Mouse (Mus musculus): ENCODE results near the gene Ctnnd2. TPM values are rescaled to one million over a fixed set of nuclear protein-coding genes. Genes with fewer than 3 reads are reported as not detected.

Gene Ctnnd2
- total RNA-seq, 2 experiments from 2014 or later: not detected

GRCm38 (mm10) chr15:30374907-30375306, 202.5 kb downstream of the Ctnnd2 start:
- intact Hi-C loops (cut with DNase I): no loop called here
- no peak for DNase-seq

DNA sequence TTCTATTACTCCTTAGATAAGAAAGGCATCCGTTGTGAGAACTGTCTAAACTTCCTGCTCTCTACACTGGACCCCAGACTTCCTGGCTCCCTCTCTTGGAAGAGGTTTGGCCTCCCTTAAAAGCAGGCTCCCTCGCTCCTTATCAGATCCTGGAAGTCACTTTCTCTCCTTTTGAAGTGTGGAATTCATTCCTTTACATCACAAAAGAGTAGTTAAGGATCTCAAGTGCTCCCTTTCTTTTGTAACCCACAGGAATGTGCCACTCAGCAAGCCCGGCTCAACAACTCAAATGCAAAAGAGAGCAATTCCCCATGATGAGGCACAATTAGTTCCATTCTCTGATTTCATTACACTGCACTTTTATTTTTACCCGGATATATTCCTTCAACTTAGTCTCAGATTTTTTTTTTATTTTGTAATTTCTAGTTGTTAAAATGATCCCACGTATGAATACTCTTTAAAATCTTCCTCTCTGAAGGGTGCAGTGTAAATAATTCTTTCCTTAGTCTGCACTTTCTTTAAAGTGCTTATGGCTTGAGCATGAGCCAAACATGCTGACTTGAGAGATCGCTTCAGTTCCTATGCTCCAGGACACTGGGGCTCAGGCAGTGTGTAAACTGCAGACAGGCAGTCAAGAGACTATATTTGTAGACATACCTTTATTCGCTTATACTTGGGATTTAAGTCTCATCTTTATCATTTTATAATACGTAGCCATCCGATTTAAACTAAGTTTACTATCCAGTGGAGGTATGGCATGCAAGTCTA, 210.9 kb downstream of the Ctnnd2 start:
- no peak for DNase-seq
- intact Hi-C loops (cut with DNase I): no loop called here

DNA sequence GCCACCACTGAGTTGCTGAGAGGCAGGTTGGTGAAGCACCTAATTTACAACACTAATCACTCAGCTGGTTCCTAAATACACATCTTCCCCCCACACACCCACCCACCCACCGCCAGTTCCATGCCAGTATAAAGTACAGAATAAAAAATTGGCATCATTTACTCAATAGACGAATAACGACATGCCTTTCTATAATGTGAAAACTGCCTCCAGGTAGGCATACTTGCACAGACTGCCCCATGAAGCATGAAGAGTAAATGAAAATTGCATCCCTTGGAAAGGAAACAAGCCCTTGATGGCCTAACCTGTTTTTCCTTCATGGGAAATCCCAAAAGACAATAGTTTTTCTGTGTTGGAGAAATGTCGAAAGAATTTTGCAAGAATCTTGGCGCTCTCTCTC, 212.0 kb downstream of the Ctnnd2 start:
- DNase-seq: no peak
- intact Hi-C loops (cut with DNase I): no loop called here

- DNase-seq: no peak
- intact Hi-C loops (cut with DNase I): no loop called here
These were observed 214.1 kb downstream of the Ctnnd2 start for GRCm38 (mm10) chr15:30386489-30386888.

DNA sequence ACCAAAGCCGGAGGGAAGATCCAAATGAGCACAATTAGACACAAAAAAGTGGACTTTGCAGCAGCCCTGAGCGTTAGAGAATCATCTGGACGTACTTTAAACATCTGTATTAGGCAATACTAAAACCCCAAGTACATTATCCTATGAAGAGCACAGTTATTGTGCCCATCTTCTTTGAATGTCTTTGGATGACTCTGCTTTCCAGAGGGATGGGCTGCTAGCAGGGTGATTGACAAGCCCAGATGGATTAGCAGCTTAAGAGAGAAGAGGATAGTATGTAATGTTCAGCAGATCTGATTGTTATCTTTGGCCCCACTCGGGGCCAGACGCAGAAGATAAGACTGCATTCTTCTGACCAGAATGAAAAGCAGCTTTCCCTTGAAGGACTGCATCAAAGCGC, 214.9 kb downstream of the Ctnnd2 start:
- no peak for DNase-seq
- intact Hi-C loops (cut with DNase I): no loop called here

DNA sequence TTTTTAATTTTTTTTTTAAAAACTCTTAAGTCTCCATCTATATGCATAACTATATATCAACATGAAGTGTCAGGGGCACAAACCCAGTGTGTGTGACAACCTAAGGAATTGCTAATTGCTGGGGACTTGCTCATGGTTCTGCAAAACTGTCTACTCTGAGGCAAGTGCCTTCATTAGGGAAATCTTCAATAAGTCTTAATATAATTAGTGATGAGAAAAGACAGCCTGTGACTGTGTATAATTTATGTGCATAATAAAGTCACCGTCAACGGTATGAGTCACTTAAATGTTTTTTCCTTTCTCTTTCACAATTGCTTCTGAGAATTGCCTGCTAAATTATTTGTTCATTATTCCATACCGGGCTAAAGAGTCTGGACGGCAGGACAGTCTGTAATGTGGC, 228.7 kb downstream of the Ctnnd2 start:
- DNase-seq: no peak
- intact Hi-C loops (cut with DNase I): no loop called here

GRCm38 (mm10) chr15:30406254-30406653, 233.9 kb downstream of the Ctnnd2 start:
- DNase-seq: no peak
- intact Hi-C loops (cut with DNase I): no loop called here

GRCm38 (mm10) chr15:30423146-30423545, 250.8 kb downstream of the Ctnnd2 start:
- no peak for DNase-seq
- intact Hi-C loops (cut with DNase I): no loop called here

GRCm38 (mm10) chr15:30424290-30424689, 251.9 kb downstream of the Ctnnd2 start:
- intact Hi-C loops (cut with DNase I): no loop called here

GRCm38 (mm10) chr15:30427342-30427741, 254.9 kb downstream of the Ctnnd2 start:
- no peak for DNase-seq
- intact Hi-C loops (cut with DNase I): no loop called here

More at GRCm38 (mm10) chr15:30424290-30424689, 251.9 kb downstream of the Ctnnd2 start:
- no peak for DNase-seq

DNA sequence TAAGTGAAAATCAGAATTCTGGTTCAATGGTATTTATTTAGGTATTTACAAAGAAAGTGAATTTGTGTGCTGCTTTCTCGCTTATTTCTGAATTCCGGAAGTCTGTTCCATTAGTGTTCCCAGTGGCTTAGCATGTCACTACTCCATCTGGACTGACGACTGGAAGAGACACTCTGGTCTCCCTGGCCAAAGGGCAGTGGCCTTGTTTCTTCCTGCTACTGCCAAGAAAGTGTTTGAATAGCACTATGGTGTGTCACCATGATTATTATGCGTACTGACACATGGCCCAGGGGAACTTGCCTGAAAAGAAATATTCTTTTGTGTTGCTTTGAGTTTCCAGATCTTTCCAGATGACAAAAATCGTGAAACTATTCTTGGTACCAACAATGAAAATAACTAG, 266.7 kb downstream of the Ctnnd2 start:
- no peak for DNase-seq
- intact Hi-C loops (cut with DNase I): no loop called here

DNA sequence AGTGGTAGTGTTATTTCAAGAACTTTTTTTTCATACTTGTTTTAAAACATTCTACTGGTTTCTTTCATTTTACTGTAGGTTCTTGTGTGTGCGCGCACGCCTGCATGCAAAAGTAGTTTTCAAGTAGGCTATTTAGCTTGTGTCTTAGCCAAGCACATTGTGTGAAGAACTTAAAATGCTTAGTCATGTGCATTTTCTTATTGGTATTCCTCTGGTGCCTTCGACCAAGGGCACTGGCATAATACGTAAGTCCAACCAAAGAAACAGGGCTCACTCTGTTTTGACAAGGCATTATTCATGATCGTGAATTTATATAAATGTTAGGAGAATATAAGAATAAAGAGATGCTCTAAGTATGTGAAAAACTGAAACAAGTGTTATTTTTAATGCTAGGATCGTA, 278.4 kb downstream of the Ctnnd2 start:
- intact Hi-C loops (cut with DNase I): no loop called here
- no peak for DNase-seq

DNA sequence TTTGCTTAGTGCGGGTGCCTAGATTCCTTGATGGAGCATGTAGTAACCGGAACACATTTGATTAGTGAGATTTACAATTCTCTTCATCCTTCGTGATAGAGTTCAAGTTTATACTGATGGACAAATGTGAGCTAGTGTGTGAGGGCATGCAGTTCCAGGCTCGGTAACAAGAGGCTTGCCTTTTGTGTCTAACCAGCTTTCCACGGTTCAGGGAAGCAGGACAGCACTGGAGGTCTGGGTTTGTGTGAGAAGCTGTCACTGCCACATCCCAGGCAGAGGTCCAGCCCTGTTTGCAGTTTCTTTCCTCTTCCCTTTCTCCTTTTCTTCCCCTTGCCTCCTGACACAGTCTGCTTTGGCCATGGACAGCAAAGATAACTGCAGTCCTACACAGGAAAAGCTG, 279.5 kb downstream of the Ctnnd2 start:
- no peak for DNase-seq
- intact Hi-C loops (cut with DNase I): no loop called here

DNA sequence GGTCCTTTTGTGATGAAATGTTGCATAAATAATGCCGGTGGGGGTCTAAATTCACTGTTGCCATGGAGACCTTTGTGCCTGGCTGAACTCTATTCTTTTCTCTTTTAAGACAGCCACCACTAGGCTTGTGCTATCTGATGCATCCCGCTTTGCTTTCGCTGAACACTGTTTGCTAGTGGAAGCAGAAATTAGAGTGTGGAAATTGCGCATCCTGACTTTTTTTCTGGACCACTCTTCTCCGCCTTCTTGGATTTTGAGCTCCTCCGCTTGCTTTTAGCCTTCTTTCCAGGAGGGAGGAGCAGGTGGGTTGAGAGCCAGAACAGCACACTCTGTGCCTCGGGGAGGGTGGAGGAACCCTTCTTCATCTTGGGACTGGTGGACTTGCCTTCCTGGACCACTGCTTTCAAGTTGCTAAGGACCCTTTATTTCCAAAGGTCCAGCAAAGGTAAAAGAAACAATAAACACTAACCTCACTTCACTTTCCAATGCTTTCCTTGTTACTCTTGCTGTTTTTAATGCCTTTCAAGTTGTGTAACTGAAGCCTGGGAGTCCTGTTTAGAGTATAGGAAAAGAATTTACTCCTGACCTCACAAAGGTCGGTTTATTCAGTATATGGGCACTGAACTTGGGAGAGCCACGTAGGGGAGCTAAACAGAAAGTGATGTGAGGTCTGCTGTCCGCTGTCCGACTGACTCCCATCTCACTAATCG, 285.3 kb downstream of the Ctnnd2 start:
- no peak for DNase-seq
- intact Hi-C loops (cut with DNase I): no loop called here

DNA sequence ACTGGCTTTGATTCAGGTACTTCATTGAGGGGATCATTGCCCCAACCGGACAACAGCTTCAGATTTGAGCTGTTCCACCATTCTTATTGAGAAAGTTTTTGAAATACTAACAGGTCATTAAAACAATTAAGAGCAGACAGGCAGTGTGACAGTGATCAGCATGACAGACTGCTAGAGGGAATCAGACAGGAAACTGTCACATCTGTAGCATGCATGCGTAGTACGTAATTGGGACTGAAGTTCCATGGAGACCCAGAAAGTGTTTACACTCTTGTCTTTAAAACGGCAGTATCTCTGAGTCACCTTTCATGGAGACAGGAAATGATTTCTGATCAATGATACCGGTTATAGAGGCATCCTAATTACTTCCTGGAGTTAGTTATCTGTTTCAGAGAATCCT, 286.3 kb downstream of the Ctnnd2 start:
- intact Hi-C loops (cut with DNase I): no loop called here
- no peak for DNase-seq

- no peak for DNase-seq
- intact Hi-C loops (cut with DNase I): no loop called here
These were observed 288.1 kb downstream of the Ctnnd2 start for GRCm38 (mm10) chr15:30460341-30461125.

GRCm38 (mm10) chr15:30462804-30463423, 290.5 kb downstream of the Ctnnd2 start:
- no peak for DNase-seq
- intact Hi-C loops (cut with DNase I): no loop called here

GRCm38 (mm10) chr15:30463471-30464047, 291.2 kb downstream of the Ctnnd2 start:
- intact Hi-C loops (cut with DNase I): no loop called here
- no peak for DNase-seq

- no peak for DNase-seq
- intact Hi-C loops (cut with DNase I): no loop called here
These were observed 294.7 kb downstream of the Ctnnd2 start for GRCm38 (mm10) chr15:30466950-30467543.

DNA sequence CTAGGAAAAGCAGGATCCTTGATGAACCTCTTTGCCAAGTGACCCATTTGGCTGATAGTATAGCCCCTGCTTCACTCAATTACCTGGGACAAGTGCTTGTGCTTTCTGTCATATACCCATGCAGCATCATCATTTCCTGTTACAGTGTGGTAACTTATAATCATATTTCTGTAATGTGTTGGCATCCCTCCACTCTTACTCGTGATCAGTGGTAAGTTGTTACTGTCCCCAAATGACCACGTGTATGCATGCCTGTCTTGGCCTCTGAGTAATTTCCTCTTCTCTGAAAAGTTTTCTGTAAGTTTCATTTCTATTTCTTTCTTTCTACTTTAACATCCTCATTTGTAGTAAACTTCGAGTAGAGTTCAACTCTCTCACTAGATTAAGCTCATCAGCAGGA, 296.4 kb downstream of the Ctnnd2 start:
- intact Hi-C loops (cut with DNase I): no loop called here
- DNase-seq: no peak

Measured in gastrocnemius, postnatal 36 days (tissue).